Mouse (Mus musculus): Measurements from ENCODE around the gene 1700056E22Rik.

DNA sequence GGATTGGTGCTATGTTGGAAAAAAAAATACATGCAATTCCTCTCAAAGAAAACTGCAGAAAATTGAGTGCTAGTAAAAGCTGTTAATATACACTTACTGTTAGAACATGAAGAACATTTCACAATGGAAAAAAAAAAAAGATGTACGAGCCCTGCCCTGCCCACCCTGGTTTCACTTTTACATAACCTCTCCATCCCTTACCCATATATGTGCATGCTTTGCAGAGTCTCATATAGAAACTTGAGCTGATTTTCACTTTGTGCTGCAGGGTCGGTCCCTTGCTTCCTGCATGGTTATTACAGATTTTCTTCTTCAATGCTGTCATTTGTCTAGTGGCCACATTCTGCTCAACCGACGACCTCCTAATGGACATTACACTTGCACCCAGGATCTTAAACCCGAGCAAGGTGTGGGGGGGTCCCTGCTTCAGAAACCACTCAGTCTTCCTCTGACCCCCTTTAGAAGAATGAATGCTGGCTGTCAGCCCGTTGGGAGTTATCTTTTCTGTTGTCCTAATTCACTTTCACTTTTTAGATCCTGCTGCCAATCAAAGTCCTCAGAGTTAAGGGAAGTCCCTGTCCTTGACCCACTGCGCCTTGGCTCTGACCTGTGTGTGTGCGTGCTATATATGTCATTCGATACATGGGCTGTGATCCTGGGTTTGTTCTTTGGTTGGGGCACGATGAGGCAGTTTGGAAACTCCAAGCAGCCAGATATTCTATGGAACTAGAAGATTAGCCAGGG, 14.7 kb upstream of the 1700056E22Rik start:
- TF ChIP-seq CTCF (IDR thresholded peaks at IDR 0.05; ENCODE audit: borderline replicate concordance, extremely low read depth, insufficient read depth, insufficient read length) (no peak), POLR2A (IDR thresholded peaks at IDR 0.05; ENCODE audit: borderline replicate concordance, extremely low read depth, insufficient read depth, insufficient read length, poor library complexity, severe bottlenecking) (no peak)
